Mouse (Mus musculus): ENCODE measurements around the gene Padi4. TPM values are rescaled to one million over a fixed set of nuclear protein-coding genes. Genes with fewer than 3 reads are reported as not detected.

Gene Padi4
- total and polyA plus RNA-seq, 3 experiments: not detected

DNA sequence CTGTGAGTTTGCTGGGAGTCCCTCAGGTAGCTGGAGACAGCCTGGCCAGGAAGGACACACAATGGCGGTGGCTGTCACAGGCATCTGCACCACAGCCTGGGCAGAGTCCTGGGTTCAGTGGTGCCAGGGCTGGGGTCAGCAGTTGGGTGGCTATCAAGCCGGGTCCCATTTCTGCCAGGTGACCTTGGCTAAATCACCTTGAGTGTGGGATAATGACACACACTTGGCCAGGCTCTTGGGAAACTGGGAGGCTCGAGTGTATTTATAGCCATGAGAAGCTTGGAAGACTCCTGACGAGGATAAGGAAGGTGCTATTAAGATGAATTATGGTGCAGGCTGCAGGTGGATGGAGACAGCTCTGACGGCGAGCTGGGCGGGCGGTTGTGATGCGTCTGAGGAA, 30.6 kb upstream of the Padi4 start:
- no peak overlapping the region for H3K9ac ChIP-seq (ENCODE audit: insufficient read depth, low read depth)
- H3K27ac ChIP-seq (ENCODE audit: insufficient read depth, low read depth): no peak overlapping the region
- no peaks in the 10 kb centered on the region for H3K9me3 ChIP-seq (replicated peaks; ENCODE audit: low read length)
- H3K79me2 ChIP-seq (replicated peaks; ENCODE audit: control insufficient read depth, extremely low read depth, insufficient read depth, poor library complexity, severe bottlenecking): no peaks in the 10 kb centered on the region
- in situ Hi-C loops (cut with MboI; ENCODE audit: low pct_ligation_motif_present, low pct_unique_long_range_greater_than_20kb, low sequenced_read_pairs): no loop called here
- no peak for TF ChIP-seq MAX (IDR thresholded peaks at IDR 0.05; ENCODE audit: low read length)
- TF ChIP-seq MEF2A (IDR thresholded peaks at IDR 0.05; ENCODE audit: borderline replicate concordance, low read depth, low read length): no peak
- TF ChIP-seq USF1 (IDR thresholded peaks at IDR 0.05; ENCODE audit: low read depth, low read length): no peak
- TF ChIP-seq CTCF (conservative IDR thresholded peaks at IDR 0.05 in 1 of 2, IDR thresholded peaks at IDR 0.05 in 1 of 2; ENCODE audit: low read depth in 2 of 2, low read length in 2 of 2): no peak
- TF ChIP-seq MYC (IDR thresholded peaks at IDR 0.05; ENCODE audit: low read depth, low read length): no peak
- no peak for TF ChIP-seq E2F4 (IDR thresholded peaks at IDR 0.05; ENCODE audit: insufficient replicate concordance, low read depth, low read length)
- no peak for TF ChIP-seq MAZ (IDR thresholded peaks at IDR 0.05; ENCODE audit: low read depth, low read length)
- no peak for TF ChIP-seq RCOR1 (conservative IDR thresholded peaks at IDR 0.05; ENCODE audit: low read depth, low read length)
- TF ChIP-seq POLR2AphosphoS2 (IDR thresholded peaks at IDR 0.05; ENCODE audit: low read depth, low read length): no peak
- TF ChIP-seq TBP (conservative IDR thresholded peaks at IDR 0.05; ENCODE audit: low read depth, low read length): no peak
- TF ChIP-seq NRF1 (IDR thresholded peaks at IDR 0.05; ENCODE audit: low read depth, low read length): no peak
- no peak for TF ChIP-seq ELF1 (IDR thresholded peaks at IDR 0.05; ENCODE audit: low read depth, low read length)
- TF ChIP-seq KAT2A (IDR thresholded peaks at IDR 0.05; ENCODE audit: insufficient replicate concordance, low read length): no peak
- TF ChIP-seq HCFC1 (IDR thresholded peaks at IDR 0.05; ENCODE audit: low read depth, low read length): no peak
- TF ChIP-seq PAX5 (IDR thresholded peaks at IDR 0.05; ENCODE audit: low read length): no peak
- TF ChIP-seq EP300 (IDR thresholded peaks at IDR 0.05; ENCODE audit: low read length): no peak
- TF ChIP-seq CHD2 (IDR thresholded peaks at IDR 0.05; ENCODE audit: low read length): no peak
- TF ChIP-seq UBTF (IDR thresholded peaks at IDR 0.05; ENCODE audit: low read depth, low read length): no peak
- TF ChIP-seq POLR2A (IDR thresholded peaks at IDR 0.05; ENCODE audit: low read depth, low read length): no peak
- TF ChIP-seq JUND (conservative IDR thresholded peaks at IDR 0.05; ENCODE audit: low read depth, low read length): no peak
- DNase-seq (ENCODE audit: extremely low read depth): no peak
- no peaks in the 10 kb centered on the region for H3K4me1 ChIP-seq (ENCODE audit: control insufficient read depth in 1 of 2, insufficient read depth in 2 of 2)
- H3K4me2 ChIP-seq (ENCODE audit: insufficient read depth, low read depth, poor library complexity, severe bottlenecking): no peak overlapping the region
- H3K27me3 ChIP-seq (replicated peaks): peaks cover 90% of the 10 kb centered on the region
- H3K4me3 ChIP-seq (replicated peaks in 1 of 3; ENCODE audit: low read depth in 2 of 3, low read length in 2 of 3, poor library complexity in 1 of 3): no peak overlapping the region
- H3K36me3 ChIP-seq (replicated peaks in 1 of 2; ENCODE audit: control insufficient read depth in 1 of 2, insufficient read depth in 1 of 2, low read length in 1 of 2): no peaks in the 10 kb centered on the region
- dilution Hi-C loops (cut with MboI; ENCODE audit: extremely low pct_ligation_motif_present, extremely low pct_unique_long_range_greater_than_20kb, low sequenced_read_pairs): no loop called here

DNA sequence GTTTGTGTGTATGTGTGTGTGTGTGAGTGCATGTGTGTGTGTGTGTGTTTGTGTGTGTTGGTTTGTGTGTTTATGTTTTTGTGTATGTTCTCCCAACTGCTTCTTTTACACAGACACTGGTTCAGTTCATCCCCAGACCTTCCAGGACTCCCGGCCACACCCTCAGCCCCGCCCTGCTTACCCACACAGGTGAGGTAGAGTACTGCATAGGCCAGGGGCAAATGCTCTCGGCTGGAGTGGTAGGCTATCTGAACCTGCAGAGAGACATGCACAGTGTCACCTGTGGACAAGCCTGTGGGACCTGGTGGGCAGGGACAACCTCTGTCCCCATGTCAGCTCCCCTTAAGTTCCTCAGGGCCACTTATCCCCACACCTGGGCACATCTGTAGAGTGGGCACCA, 27.3 kb upstream of the Padi4 start:
- TF ChIP-seq MXI1 (IDR thresholded peaks at IDR 0.05; ENCODE audit: low read depth, low read length): no peak
- no peak for TF ChIP-seq RAD21 (IDR thresholded peaks at IDR 0.05; ENCODE audit: low read depth, low read length)
- no peak for TF ChIP-seq MAX (IDR thresholded peaks at IDR 0.05; ENCODE audit: low read length)
- no peak for TF ChIP-seq KAT2A (IDR thresholded peaks at IDR 0.05; ENCODE audit: insufficient replicate concordance, low read length)
- TF ChIP-seq CTCF (conservative IDR thresholded peaks at IDR 0.05 in 1 of 2, IDR thresholded peaks at IDR 0.05 in 1 of 2; ENCODE audit: low read depth in 2 of 2, low read length in 2 of 2): no peak
- no peak for TF ChIP-seq SMC3 (IDR thresholded peaks at IDR 0.05; ENCODE audit: low read depth, low read length)
- Histone ChIP-seq H3K4me1 (ENCODE audit: control insufficient read depth in 1 of 2, insufficient read depth in 2 of 2) (no peaks in the 10 kb centered on the region), H3K79me2 (replicated peaks; ENCODE audit: control insufficient read depth, extremely low read depth, insufficient read depth, poor library complexity, severe bottlenecking) (no peaks in the 10 kb centered on the region), H3K4me3 (replicated peaks in 1 of 3; ENCODE audit: low read depth in 2 of 3, low read length in 2 of 3, poor library complexity in 1 of 3) (no peak overlapping the region), H3K9ac (ENCODE audit: insufficient read depth, low read depth) (no peak overlapping the region), H3K9me3 (replicated peaks; ENCODE audit: low read length) (no peaks in the 10 kb centered on the region), H3K27me3 (replicated peaks) (peaks cover 88% of the 10 kb centered on the region), H3K27ac (ENCODE audit: insufficient read depth, low read depth) (no peak overlapping the region), H3K36me3 (replicated peaks in 1 of 2; ENCODE audit: control insufficient read depth in 1 of 2, insufficient read depth in 1 of 2, low read length in 1 of 2) (no peaks in the 10 kb centered on the region), H3K4me2 (ENCODE audit: insufficient read depth, low read depth, poor library complexity, severe bottlenecking) (no peak overlapping the region)
- DNase-seq (ENCODE audit: extremely low read depth): no peak
- dilution Hi-C loops (cut with MboI; ENCODE audit: extremely low pct_ligation_motif_present, extremely low pct_unique_long_range_greater_than_20kb, low sequenced_read_pairs): no loop called here
- in situ Hi-C loops (cut with MboI; ENCODE audit: low pct_ligation_motif_present, low pct_unique_long_range_greater_than_20kb, low sequenced_read_pairs): no loop called here

Data from CH12.LX (cell line).